Mouse (Mus musculus): ENCODE measurements around the gene Cdk5. TPM values are rescaled to one million over a fixed set of nuclear protein-coding genes. Genes with fewer than 3 reads are reported as not detected.

Cdk5 gene
- polyA plus RNA-seq, 1 experiment, result 33.7 TPM

DNA sequence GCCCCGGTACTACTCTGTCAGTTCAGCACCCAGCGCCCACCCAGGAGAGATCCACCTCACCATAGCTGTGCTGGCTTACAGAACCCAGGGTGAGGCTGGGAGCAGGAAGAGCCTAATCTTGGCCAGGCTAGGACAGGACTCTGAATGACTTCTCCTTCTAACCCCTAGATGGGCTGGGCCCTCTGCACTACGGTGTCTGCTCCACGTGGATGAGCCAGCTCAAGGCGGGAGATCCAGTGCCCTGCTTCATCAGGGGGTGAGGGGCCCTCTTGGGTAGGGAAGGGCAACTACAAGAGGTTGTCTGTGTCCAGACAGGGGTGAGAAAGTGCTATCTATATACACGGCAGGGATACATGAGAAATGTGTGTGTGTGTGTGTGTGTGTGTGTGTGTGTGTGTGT lies 41.8 kb downstream of the Cdk5 start:
- 88% methylated on average over 6 of the region's 6 CpGs for WGBS
- H3K27ac ChIP-seq (ENCODE audit: insufficient read depth, low read length), result no peak overlapping the region

DNA sequence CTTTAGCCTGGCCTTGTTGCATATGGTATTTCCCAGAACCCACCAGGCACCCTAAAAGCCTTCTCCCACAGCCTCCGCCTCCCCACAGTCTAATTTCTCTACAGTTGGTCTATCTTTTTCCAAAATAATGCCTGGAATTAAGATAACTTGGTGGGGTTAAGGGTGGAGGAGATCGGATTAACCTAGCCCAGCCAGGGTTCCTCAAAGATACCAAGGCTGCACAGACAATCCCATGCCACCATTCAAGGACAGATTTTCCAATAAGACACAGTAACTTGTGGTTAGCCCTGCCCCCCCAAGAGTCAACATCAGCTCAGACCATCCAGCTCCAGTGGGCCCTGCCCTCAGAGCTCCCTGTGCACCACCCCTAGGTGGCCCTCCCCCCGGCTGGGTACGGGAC lies 42.8 kb downstream of the Cdk5 start:
- Histone ChIP-seq H3K4me1 (ENCODE audit: control insufficient read depth, insufficient read depth, insufficient read length) (no peaks in the 10 kb centered on the region; the same call in 1 of the 2 replicates), H3K36me3 (ENCODE audit: control insufficient read depth, insufficient read depth, low read length) (no peaks in the 10 kb centered on the region), H3K27me3 (ENCODE audit: control insufficient read depth, insufficient read depth, low read length) (no peaks in the 10 kb centered on the region), H3K27ac (ENCODE audit: insufficient read depth, low read length) (no peak overlapping the region), H3K4me3 (ENCODE audit: extremely low read depth, insufficient read depth, insufficient read length) (no peak overlapping the region)
- 81% methylated on average over 4 of the region's 4 CpGs for WGBS
- no peak for TF ChIP-seq CTCF (IDR thresholded peaks at IDR 0.05; ENCODE audit: extremely low read depth, insufficient read depth, insufficient read length, insufficient replicate concordance)
- TF ChIP-seq POLR2A (IDR thresholded peaks at IDR 0.05; ENCODE audit: low read depth, low read length), result no peak
- no peak for DNase-seq (ENCODE audit: low read depth in 1 of 2, low spot score in 2 of 2)

More for the DNA sequence above, 41.8 kb downstream of the Cdk5 start:
- TF ChIP-seq POLR2A (IDR thresholded peaks at IDR 0.05; ENCODE audit: low read depth, low read length) (no peak), CTCF (IDR thresholded peaks at IDR 0.05; ENCODE audit: extremely low read depth, insufficient read depth, insufficient read length, insufficient replicate concordance) (no peak)
- DNase-seq (ENCODE audit: low read depth in 1 of 2, low spot score in 2 of 2), result no peak
- no peak overlapping the region for H3K4me3 ChIP-seq (ENCODE audit: extremely low read depth, insufficient read depth, insufficient read length)
- no peaks in the 10 kb centered on the region for H3K27me3 ChIP-seq (ENCODE audit: control insufficient read depth, insufficient read depth, low read length)
- no peaks in the 10 kb centered on the region for H3K36me3 ChIP-seq (ENCODE audit: control insufficient read depth, insufficient read depth, low read length)
- H3K4me1 ChIP-seq (ENCODE audit: control insufficient read depth, insufficient read depth, insufficient read length), result no peaks in the 10 kb centered on the region; the same call in 1 of the 2 replicates

DNA sequence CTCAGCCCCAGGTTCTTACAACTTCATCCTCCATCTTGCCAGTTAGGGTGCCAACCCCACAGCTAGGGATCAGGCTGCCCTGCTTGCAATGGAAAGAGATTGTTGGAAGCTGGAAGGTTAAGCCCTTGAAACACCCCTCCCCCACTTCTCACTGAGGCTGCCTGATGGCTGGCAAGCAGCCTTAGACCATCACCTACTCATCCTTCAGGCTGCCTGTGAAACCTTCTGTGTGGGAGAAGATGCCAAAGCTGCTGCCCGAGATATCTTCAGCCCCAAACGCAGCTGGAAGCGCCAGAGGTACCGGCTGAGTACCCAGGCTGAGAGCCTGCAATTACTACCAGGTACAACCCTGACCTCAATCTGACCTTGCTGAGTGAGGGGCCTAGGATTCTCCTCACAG lies 43.8 kb downstream of the Cdk5 start:
- WGBS, result 89% methylated on average over 4 of the region's 4 CpGs
- Histone ChIP-seq H3K4me3 (ENCODE audit: extremely low read depth, insufficient read depth, insufficient read length) (no peak overlapping the region), H3K27me3 (ENCODE audit: control insufficient read depth, insufficient read depth, low read length) (no peaks in the 10 kb centered on the region), H3K27ac (ENCODE audit: insufficient read depth, low read length) (no peak overlapping the region), H3K4me1 (ENCODE audit: control insufficient read depth, insufficient read depth, insufficient read length) (no peaks in the 10 kb centered on the region; the same call in 1 of the 2 replicates), H3K36me3 (ENCODE audit: control insufficient read depth, insufficient read depth, low read length) (no peaks in the 10 kb centered on the region)
- TF ChIP-seq POLR2A (IDR thresholded peaks at IDR 0.05; ENCODE audit: low read depth, low read length) (no peak), CTCF (IDR thresholded peaks at IDR 0.05; ENCODE audit: extremely low read depth, insufficient read depth, insufficient read length, insufficient replicate concordance) (no peak)
- no peak for DNase-seq (ENCODE audit: low read depth in 1 of 2, low spot score in 2 of 2)

DNA sequence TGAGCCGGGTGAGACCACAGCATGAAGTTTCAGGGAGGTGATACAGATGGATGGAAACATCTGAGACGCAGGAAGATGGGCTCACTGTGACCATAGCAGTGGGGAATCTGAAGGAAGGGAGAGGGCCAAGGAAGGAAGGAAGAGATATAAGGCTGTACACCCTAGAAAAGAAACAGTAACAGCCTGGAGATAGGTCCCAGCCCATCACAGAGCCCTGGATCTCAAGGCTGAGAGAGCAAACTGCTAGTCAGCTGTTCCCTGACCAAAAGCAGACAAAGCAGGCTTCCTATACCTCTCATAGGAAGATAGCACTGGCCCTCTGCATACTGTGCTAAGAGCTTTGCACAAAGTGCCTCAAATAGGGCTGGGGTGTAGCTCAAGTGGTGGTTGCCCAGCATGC lies 44.6 kb downstream of the Cdk5 start:
- TF ChIP-seq CTCF (IDR thresholded peaks at IDR 0.05; ENCODE audit: extremely low read depth, insufficient read depth, insufficient read length, insufficient replicate concordance) (no peak), POLR2A (IDR thresholded peaks at IDR 0.05; ENCODE audit: low read depth, low read length) (no peak)
- Histone ChIP-seq H3K27me3 (ENCODE audit: control insufficient read depth, insufficient read depth, low read length) (no peaks in the 10 kb centered on the region), H3K36me3 (ENCODE audit: control insufficient read depth, insufficient read depth, low read length) (no peaks in the 10 kb centered on the region), H3K4me3 (ENCODE audit: extremely low read depth, insufficient read depth, insufficient read length) (no peak overlapping the region), H3K4me1 (ENCODE audit: control insufficient read depth, insufficient read depth, insufficient read length) (no peaks in the 10 kb centered on the region), H3K27ac (ENCODE audit: insufficient read depth, low read length) (no peak overlapping the region)
- DNase-seq (ENCODE audit: low read depth in 1 of 2, low spot score in 2 of 2), result no peak
- 84% methylated on average over 2 of the region's 2 CpGs for WGBS

DNA sequence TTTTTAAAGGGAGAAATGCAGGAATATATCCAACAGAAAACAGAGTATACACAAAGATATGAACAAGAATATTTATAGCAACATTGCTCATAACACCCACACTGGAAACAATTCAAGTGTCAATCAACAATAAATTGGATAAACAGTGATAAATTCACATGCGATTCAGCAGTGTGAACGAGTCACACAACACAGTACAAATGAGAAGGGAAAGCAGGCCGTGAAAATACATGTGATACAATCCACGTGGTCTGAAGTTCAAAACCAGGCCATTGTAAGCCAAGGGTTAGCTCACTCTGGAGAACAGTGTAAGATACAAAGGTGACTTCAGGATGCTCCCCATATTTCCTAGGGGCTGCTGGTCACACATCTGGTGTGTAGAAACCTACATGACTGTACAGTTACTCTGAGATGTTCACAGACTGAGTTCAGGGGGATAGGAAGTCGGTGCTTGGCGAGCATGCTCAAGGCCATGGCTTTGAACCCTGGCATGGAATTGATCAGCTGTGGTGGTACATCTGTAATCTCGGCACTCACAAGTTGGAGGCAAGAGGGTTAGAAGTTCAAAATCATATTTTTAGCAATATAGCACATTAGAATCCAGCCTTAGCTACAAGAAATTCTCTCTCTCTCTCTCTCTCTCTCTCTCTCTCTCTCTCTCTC lies 48.5 kb downstream of the Cdk5 start:
- Histone ChIP-seq H3K4me1 (ENCODE audit: control insufficient read depth, insufficient read depth, insufficient read length) (no peaks in the 10 kb centered on the region), H3K4me3 (ENCODE audit: extremely low read depth, insufficient read depth, insufficient read length) (no peak overlapping the region), H3K27me3 (ENCODE audit: control insufficient read depth, insufficient read depth, low read length) (no peaks in the 10 kb centered on the region), H3K27ac (ENCODE audit: insufficient read depth, low read length) (no peak overlapping the region), H3K36me3 (ENCODE audit: control insufficient read depth, insufficient read depth, low read length) (no peaks in the 10 kb centered on the region)
- WGBS, result 75% methylated on average over 7 of the region's 7 CpGs
- TF ChIP-seq POLR2A (IDR thresholded peaks at IDR 0.05; ENCODE audit: low read depth, low read length) (no peak), CTCF (IDR thresholded peaks at IDR 0.05; ENCODE audit: extremely low read depth, insufficient read depth, insufficient read length, insufficient replicate concordance) (no peak)
- no peak for DNase-seq (ENCODE audit: low read depth in 1 of 2, low spot score in 2 of 2)

DNA sequence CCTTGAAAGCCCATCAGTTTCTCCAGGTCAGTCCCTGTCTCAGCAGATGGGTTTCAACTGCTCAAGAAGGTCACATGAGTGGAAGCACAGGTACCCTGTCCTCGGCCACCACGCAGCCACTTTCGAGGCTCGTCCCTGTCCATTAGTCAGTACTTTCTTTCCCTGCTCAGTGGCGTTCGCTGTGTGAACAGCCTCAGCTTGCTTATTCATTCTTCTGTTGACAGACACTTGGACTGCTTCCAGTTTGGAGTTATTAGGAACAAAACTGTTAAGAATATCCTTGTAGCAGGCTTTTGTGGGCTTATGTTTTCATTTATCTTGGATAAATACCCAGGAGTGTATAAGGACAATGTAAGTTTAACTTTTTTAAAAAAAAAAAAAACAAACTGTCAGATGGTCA lies 49.1 kb downstream of the Cdk5 start:
- no peak for DNase-seq (ENCODE audit: low read depth in 1 of 2, low spot score in 2 of 2)
- Histone ChIP-seq H3K27ac (ENCODE audit: insufficient read depth, low read length) (no peak overlapping the region), H3K36me3 (ENCODE audit: control insufficient read depth, insufficient read depth, low read length) (no peaks in the 10 kb centered on the region), H3K4me3 (ENCODE audit: extremely low read depth, insufficient read depth, insufficient read length) (no peak overlapping the region), H3K4me1 (ENCODE audit: control insufficient read depth, insufficient read depth, insufficient read length) (no peaks in the 10 kb centered on the region), H3K27me3 (ENCODE audit: control insufficient read depth, insufficient read depth, low read length) (no peaks in the 10 kb centered on the region)
- TF ChIP-seq CTCF (IDR thresholded peaks at IDR 0.05; ENCODE audit: extremely low read depth, insufficient read depth, insufficient read length, insufficient replicate concordance), result no peak
- TF ChIP-seq POLR2A (IDR thresholded peaks at IDR 0.05; ENCODE audit: low read depth, low read length), result no peak
- WGBS, result 49% methylated on average over 6 of the region's 6 CpGs

DNA sequence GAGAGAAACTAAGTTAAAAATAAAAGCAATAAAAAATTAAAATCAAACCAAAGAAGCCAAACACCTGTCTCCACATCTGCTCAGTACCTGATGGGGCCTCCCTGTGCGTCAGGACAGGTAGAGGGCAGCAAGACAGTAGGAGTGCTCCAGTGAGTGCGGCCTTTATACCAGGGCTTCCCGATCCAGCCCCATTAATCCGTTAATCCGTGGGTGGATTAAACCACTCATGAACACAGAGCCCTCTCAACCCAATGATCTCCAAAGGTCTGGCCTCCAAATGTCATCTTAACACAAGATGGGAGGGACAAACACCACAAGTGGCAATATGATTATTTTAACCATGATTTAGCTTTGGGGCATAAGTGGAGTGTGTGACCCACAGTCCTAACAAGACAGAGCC lies 49.5 kb downstream of the Cdk5 start:
- DNase-seq (ENCODE audit: low read depth in 1 of 2, low spot score in 2 of 2), result no peak
- H3K27me3 ChIP-seq (ENCODE audit: control insufficient read depth, insufficient read depth, low read length), result no peaks in the 10 kb centered on the region
- no peak overlapping the region for H3K4me3 ChIP-seq (ENCODE audit: extremely low read depth, insufficient read depth, insufficient read length)
- H3K36me3 ChIP-seq (ENCODE audit: control insufficient read depth, insufficient read depth, low read length), result no peaks in the 10 kb centered on the region
- 92% methylated on average over 5 of the region's 5 CpGs for WGBS
- no peaks in the 10 kb centered on the region for H3K4me1 ChIP-seq (ENCODE audit: control insufficient read depth, insufficient read depth, insufficient read length)
- no peak overlapping the region for H3K27ac ChIP-seq (ENCODE audit: insufficient read depth, low read length)
- no peak for TF ChIP-seq POLR2A (IDR thresholded peaks at IDR 0.05; ENCODE audit: low read depth, low read length)
- TF ChIP-seq CTCF (IDR thresholded peaks at IDR 0.05; ENCODE audit: extremely low read depth, insufficient read depth, insufficient read length, insufficient replicate concordance), result no peak
